Mouse (Mus musculus) heart, embryonic 10.5 days (tissue): ENCODE results near the gene Gm20605. TPM values are rescaled to one million over a fixed set of nuclear protein-coding genes. Genes with fewer than 3 reads are reported as not detected.

ENCODE experiments used
- DNase-seq: peaks from one replicate; pipeline ENCODE4 v3.0.0-alpha.2; 2017; ENCODE audit warnings: low spot score
- H3K27ac ChIP-seq: fragments of 300-500 bp; sonication (generic); 2 replicates; pipeline ENCODE4 v1.5.1; 2016; ENCODE audit warnings: mild to moderate bottlenecking
- H3K27me3 ChIP-seq: fragments of 300-500 bp; sonication (generic); 2 replicates; pipeline ENCODE4 v1.6.1; 2016; ENCODE audit warnings: mild to moderate bottlenecking; ENCODE audit not compliant: poor library complexity, insufficient read depth, severe bottlenecking
- H3K36me3 ChIP-seq: fragments of 300-500 bp; sonication (generic); 2 replicates; pipeline ENCODE4 v1.6.1; 2016; ENCODE audit warnings: mild to moderate bottlenecking, moderate library complexity
- H3K4me1 ChIP-seq: fragments of 300-500 bp; sonication (generic); 2 replicates; pipeline ENCODE4 v1.6.1; 2016; ENCODE audit warnings: mild to moderate bottlenecking
- H3K4me3 ChIP-seq: fragments of 300-500 bp; sonication (generic); 2 replicates; pipeline ENCODE4 v1.5.1; 2016; ENCODE audit warnings: mild to moderate bottlenecking, moderate library complexity
- H3K9me3 ChIP-seq: fragments of 300-500 bp; sonication (generic); 2 replicates; pipeline ENCODE4 v1.6.1; 2016; ENCODE audit warnings: mild to moderate bottlenecking, moderate library complexity
- WGBS: fragments of 180-500 bp; shearing (Covaris S2); methylation state at CpG from one replicate; pipeline ENCODE4 v1.1.7; 2016; 5-methylcytosine and 5-hydroxymethylcytosine counted together
- polyA plus RNA-seq: library from polyadenylated mRNA; unstranded; fragments of >200 nt; fragmentation: Nextera tagmentation; extraction: Ambion mirVana; gene quantifications from 2 replicates; pipeline ENCODE4 v1.2.1, GENCODE M21; 2016

The Gm20605 gene
- polyA plus RNA-seq, result 7.7 and 9.8 TPM in 2 replicates

- no peaks in the 10 kb centered on the region for H3K9me3 ChIP-seq
- no peaks in the 10 kb centered on the region for H3K27me3 ChIP-seq
- peak within 1 kb of the TSS; percentile 75 for H3K4me3 ChIP-seq
- H3K36me3 ChIP-seq, result peaks cover 7% of the 10 kb centered on the region
- H3K27ac ChIP-seq, result peak within 1 kb of the TSS; percentile 92
- WGBS, result under 1% methylated on average over 46 of the region's 46 CpGs
- peak; percentile 100 for DNase-seq
- peaks cover 33% of the 10 kb centered on the region for H3K4me1 ChIP-seq
Observed at GRCm38 (mm10) chr5:137628498-137629305, at the start of gene Gm20605, which contains the start of the genes Fbxo24 and Lrch4. Gene Gm20605, plus strand, starts transcription at chr5:137629175. Gene Fbxo24, minus strand, starts transcription at chr5:137629002. Gene Lrch4, plus strand, starts transcription at chr5:137629121.

DNA sequence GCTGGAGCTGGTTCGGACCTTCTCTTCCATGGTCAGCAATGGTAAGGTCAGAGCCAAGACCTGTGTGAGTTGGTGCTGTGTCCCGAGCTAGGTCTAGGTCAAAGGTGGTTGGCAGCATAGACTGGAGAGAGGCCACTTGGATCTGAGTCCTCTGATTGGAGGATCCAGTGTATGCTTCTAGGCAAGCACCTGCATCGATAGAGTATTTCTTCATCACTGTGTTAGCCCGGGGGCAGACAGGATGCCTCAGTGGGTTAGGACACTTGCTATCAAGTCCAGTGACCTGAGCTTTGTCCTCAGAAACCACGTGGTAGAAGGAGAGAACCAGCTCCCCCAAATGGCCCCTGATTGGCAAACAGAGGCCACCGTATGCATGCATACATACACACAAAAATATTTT, 48.7 kb upstream of the Gm20605 start:
- no peak overlapping the region for H3K4me3 ChIP-seq
- H3K4me1 ChIP-seq, result peaks cover 16% of the 10 kb centered on the region
- DNase-seq, result no peak
- H3K9me3 ChIP-seq, result no peaks in the 10 kb centered on the region
- 76% methylated on average over 6 of the region's 6 CpGs for WGBS
- no peaks in the 10 kb centered on the region for H3K36me3 ChIP-seq
- H3K27ac ChIP-seq, result no peak overlapping the region
- H3K27me3 ChIP-seq, result peaks cover 41% of the 10 kb centered on the region

GRCm38 (mm10) chr5:137582702-137583101, 46.3 kb upstream of the Gm20605 start:
- H3K4me1 ChIP-seq, result peaks cover 16% of the 10 kb centered on the region
- H3K36me3 ChIP-seq, result no peaks in the 10 kb centered on the region
- H3K9me3 ChIP-seq, result no peaks in the 10 kb centered on the region
- H3K27ac ChIP-seq, result no peak overlapping the region
- H3K4me3 ChIP-seq, result peak overlapping the region; percentile 50; the same call in 1 of the 2 replicates
- no peak for DNase-seq
- WGBS, result 26% methylated on average over 8 of the region's 8 CpGs
- H3K27me3 ChIP-seq, result peaks cover 32% of the 10 kb centered on the region

GRCm38 (mm10) chr5:137583670-137584169, 45.3 kb upstream of the Gm20605 start:
- DNase-seq, result no peak
- H3K27ac ChIP-seq, result peak overlapping the region; percentile 59; the same call in 1 of the 2 replicates
- WGBS, result 16% methylated on average over 27 of the region's 27 CpGs

GRCm38 (mm10) chr5:137584976-137585375, 44.0 kb upstream of the Gm20605 start:
- 35% methylated on average over 8 of the region's 8 CpGs for WGBS
- H3K27ac ChIP-seq, result no peak overlapping the region
- DNase-seq, result no peak
- no peaks in the 10 kb centered on the region for H3K36me3 ChIP-seq
- peaks cover 16% of the 10 kb centered on the region for H3K4me1 ChIP-seq
- H3K4me3 ChIP-seq, result no peak overlapping the region
- H3K27me3 ChIP-seq, result peaks cover 32% of the 10 kb centered on the region
- no peaks in the 10 kb centered on the region for H3K9me3 ChIP-seq

More at GRCm38 (mm10) chr5:137583670-137584169, 45.3 kb upstream of the Gm20605 start:
- Histone ChIP-seq H3K9me3 (no peaks in the 10 kb centered on the region), H3K4me3 (peak overlapping the region; percentile 50), H3K27me3 (peaks cover 32% of the 10 kb centered on the region), H3K4me1 (peaks cover 16% of the 10 kb centered on the region), H3K36me3 (no peaks in the 10 kb centered on the region)

DNA sequence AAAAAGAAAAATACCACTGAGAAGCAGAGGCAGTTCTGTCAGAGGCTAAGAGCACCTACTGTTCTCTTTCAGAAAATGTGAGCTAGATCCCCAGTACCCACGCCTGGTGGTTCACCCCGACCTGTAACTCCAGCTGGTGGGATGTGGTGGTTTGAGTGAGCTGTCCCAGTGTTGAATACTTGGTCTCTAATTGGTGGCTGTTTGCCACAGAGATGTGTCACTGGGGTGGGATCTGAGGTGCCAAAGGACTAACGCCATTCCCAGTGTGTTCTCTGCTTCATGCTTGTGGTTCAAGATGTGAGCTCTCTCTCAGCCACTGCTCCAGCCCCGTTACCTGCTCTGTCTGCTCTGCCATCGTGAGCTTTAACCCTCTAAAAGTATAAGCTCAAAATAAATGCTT, 38.5 kb upstream of the Gm20605 start:
- no peak overlapping the region for H3K4me3 ChIP-seq
- no peak overlapping the region for H3K27ac ChIP-seq
- DNase-seq, result no peak
- no peaks in the 10 kb centered on the region; the same call in 1 of the 2 replicates for H3K27me3 ChIP-seq
- H3K36me3 ChIP-seq, result 0 out of 2 replicates have a peak, but pooled peaks cover 5% of the 10 kb centered on the region
- WGBS, result 80% methylated on average over 5 of the region's 5 CpGs
- H3K4me1 ChIP-seq, result no peaks in the 10 kb centered on the region
- H3K9me3 ChIP-seq, result no peaks in the 10 kb centered on the region

DNA sequence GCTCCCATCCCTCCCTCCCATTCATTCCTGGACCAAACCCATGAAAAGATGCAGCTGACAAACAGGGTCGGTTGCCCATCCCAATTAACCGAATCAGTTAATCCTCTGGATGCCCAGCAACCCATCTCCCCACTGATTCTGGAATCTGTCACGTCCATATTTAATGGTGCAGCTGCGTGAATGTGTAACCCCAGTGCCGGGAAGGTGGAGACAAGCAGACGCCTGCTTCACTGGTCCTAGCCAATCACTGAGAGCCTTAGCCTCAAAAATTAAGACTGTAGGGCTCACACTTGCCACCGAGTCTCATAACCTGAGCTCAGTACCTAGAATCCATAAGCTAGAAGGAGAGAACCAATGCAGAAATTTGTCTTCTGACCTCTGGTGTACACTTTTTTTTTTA, 33.1 kb upstream of the Gm20605 start:
- Histone ChIP-seq H3K27me3 (no peaks in the 10 kb centered on the region), H3K4me1 (peaks cover 15% of the 10 kb centered on the region), H3K36me3 (peaks cover 11% of the 10 kb centered on the region; the same call in 1 of the 2 replicates), H3K27ac (no peak overlapping the region), H3K4me3 (no peak overlapping the region), H3K9me3 (no peaks in the 10 kb centered on the region)
- no peak for DNase-seq
- 77% methylated on average over 7 of the region's 7 CpGs for WGBS

- peak overlapping the region; percentile 60; the same call in 1 of the 2 replicates for H3K27ac ChIP-seq
- peak overlapping the region; percentile 36 for H3K4me3 ChIP-seq
- H3K9me3 ChIP-seq, result no peaks in the 10 kb centered on the region
- H3K36me3 ChIP-seq, result peaks cover 11% of the 10 kb centered on the region; the same call in 1 of the 2 replicates
- no peak for DNase-seq
- 31% methylated on average over 30 of the region's 30 CpGs for WGBS
- peaks cover 15% of the 10 kb centered on the region for H3K4me1 ChIP-seq
- H3K27me3 ChIP-seq, result no peaks in the 10 kb centered on the region
Observed at GRCm38 (mm10) chr5:137596601-137597261, 32.2 kb upstream of the Gm20605 start.

GRCm38 (mm10) chr5:137597625-137598024, 31.4 kb upstream of the Gm20605 start:
- no peak overlapping the region for H3K4me3 ChIP-seq

DNA sequence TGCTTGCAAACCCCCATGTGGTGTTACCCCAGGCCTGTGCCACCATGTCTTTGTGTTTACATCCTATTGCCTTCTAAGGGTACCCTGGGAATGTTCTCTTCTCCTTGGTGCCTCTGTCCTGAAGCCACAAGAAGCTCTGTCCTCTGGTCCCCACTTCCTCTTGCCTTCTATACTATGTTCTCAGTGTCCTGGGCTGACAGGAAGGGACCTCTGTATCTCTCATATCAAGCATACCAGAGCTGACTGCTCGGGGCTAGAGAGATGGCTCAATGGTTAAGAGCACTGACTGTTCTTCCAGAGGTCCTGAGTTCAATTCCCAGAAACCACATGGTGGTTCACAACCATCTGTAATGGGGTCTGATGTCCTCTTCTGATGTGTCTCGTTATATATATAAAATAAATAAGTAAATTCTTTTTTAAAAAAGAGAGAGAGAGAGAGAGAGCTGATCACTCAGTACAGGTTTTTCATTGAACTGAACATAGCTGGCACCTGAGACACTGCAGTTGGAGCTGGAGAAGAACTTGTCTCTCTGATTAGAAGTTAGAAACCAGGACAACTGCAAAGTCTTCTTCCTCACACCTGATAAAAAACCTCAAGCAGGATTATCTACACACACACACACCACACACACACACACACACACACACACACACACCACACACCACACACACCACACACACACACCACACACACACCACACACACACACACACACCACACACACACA, 30.7 kb upstream of the Gm20605 start:
- WGBS, result 68% methylated on average over 2 of the region's 2 CpGs
- H3K4me3 ChIP-seq, result no peak overlapping the region
- no peaks in the 10 kb centered on the region for H3K9me3 ChIP-seq
- peaks cover 24% of the 10 kb centered on the region for H3K4me1 ChIP-seq
- DNase-seq, result no peak
- peaks cover 11% of the 10 kb centered on the region; the same call in 1 of the 2 replicates for H3K36me3 ChIP-seq
- no peak overlapping the region for H3K27ac ChIP-seq
- no peaks in the 10 kb centered on the region for H3K27me3 ChIP-seq

More at GRCm38 (mm10) chr5:137597625-137598024, 31.4 kb upstream of the Gm20605 start:
- H3K4me1 ChIP-seq, result peaks cover 21% of the 10 kb centered on the region
- DNase-seq, result no peak
- H3K27me3 ChIP-seq, result no peaks in the 10 kb centered on the region
- no peak overlapping the region for H3K27ac ChIP-seq
- H3K9me3 ChIP-seq, result no peaks in the 10 kb centered on the region
- 89% methylated on average over 6 of the region's 6 CpGs for WGBS
- H3K36me3 ChIP-seq, result peaks cover 11% of the 10 kb centered on the region; the same call in 1 of the 2 replicates

DNA sequence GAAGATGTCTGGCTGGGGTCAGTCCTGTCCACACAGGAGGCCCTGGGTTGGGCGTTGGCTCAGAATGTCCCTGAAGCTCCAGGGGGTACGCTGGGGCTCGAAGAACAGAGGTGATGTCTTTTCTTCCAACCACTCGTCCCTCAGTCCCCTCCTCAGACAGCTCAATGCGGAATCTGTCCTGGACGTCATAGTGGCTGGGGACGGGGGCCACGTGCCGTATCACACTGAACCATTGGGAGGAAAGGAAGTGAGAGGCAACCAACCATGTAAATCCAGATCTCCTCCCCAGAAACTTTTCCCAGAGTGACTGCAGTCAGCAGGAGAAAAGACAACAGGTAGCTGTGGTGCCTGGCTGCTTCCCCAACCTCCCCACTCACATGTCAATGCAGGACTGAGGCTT, 29.4 kb upstream of the Gm20605 start:
- Histone ChIP-seq H3K4me1 (peaks cover 24% of the 10 kb centered on the region), H3K4me3 (peak overlapping the region; percentile 85), H3K36me3 (peaks cover 19% of the 10 kb centered on the region; the same call in 1 of the 2 replicates), H3K27ac (peak overlapping the region; percentile 96; the same call in 1 of the 2 replicates), H3K27me3 (no peaks in the 10 kb centered on the region), H3K9me3 (no peaks in the 10 kb centered on the region)
- no peak for DNase-seq
- 63% methylated on average over 9 of the region's 9 CpGs for WGBS

DNA sequence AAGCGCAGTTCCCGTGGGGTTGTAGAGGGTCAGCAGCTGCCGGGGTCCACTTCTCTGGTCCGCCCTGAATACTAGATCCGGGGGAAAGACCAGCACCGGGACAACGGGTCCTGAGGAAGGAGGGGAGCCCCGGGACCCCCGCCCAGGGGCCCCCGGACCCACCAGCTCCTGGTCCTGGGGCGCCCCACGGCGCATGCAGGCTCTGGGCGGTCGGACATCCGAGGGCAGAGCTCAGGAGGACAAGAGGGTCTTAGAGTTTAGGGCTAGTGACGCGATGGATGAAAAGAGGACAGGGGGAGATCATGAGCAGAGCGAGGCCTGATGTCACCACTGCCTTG, 28.7 kb upstream of the Gm20605 start:
- Histone ChIP-seq H3K36me3 (peaks cover 23% of the 10 kb centered on the region), H3K4me1 (peaks cover 24% of the 10 kb centered on the region), H3K27ac (peak overlapping the region; percentile 96), H3K4me3 (peak overlapping the region; percentile 85), H3K27me3 (no peaks in the 10 kb centered on the region), H3K9me3 (no peaks in the 10 kb centered on the region)
- 3% methylated on average over 19 of the region's 19 CpGs for WGBS
- DNase-seq, result no peak
